Mouse (Mus musculus) spleen, postnatal 10 days (tissue): Measurements from ENCODE around the gene Kcne4.

Source experiments
- DNase-seq, 2 experiments: peaks; one replicate each; pipeline ENCODE4 v3.0.0; 2021 to 2022; ENCODE audit warnings: low spot score in 2 of 2

Kcne4 gene

GRCm38 (mm10) chr1:78859573-78859972 is 43.0 kb downstream of the Kcne4 start:
- no peak for DNase-seq

- no peak for DNase-seq
Observed at GRCm38 (mm10) chr1:78860056-78860455, 43.5 kb downstream of the Kcne4 start.

- DNase-seq: no peak
Observed at GRCm38 (mm10) chr1:78862281-78862680, 45.7 kb downstream of the Kcne4 start.

GRCm38 (mm10) chr1:78863833-78864232 is 47.3 kb downstream of the Kcne4 start:
- no peak for DNase-seq

- DNase-seq: no peak
Observed at GRCm38 (mm10) chr1:78864351-78864750, 47.8 kb downstream of the Kcne4 start.

GRCm38 (mm10) chr1:78864799-78865346 is 48.3 kb downstream of the Kcne4 start:
- no peak for DNase-seq

GRCm38 (mm10) chr1:78865991-78866390 is 49.4 kb downstream of the Kcne4 start:
- no peak for DNase-seq

GRCm38 (mm10) chr1:78866455-78866854 is 49.9 kb downstream of the Kcne4 start:
- no peak for DNase-seq
